Mouse (Mus musculus): Measurements from ENCODE around the gene Hacd3. TPM values are rescaled to one million over a fixed set of nuclear protein-coding genes. Genes with fewer than 3 reads are reported as not detected.
"Not testable (repeated sequence)": the region's sequence is repeated elsewhere in the genome, so short reads cannot be mapped to it uniquely, and the experiment has no call there.

Hacd3 gene
- polyA plus RNA-seq (2016; fragmentation: Nextera tagmentation; extraction: Ambion mirVana): 110 and 123 TPM in 2 replicates

DNA sequence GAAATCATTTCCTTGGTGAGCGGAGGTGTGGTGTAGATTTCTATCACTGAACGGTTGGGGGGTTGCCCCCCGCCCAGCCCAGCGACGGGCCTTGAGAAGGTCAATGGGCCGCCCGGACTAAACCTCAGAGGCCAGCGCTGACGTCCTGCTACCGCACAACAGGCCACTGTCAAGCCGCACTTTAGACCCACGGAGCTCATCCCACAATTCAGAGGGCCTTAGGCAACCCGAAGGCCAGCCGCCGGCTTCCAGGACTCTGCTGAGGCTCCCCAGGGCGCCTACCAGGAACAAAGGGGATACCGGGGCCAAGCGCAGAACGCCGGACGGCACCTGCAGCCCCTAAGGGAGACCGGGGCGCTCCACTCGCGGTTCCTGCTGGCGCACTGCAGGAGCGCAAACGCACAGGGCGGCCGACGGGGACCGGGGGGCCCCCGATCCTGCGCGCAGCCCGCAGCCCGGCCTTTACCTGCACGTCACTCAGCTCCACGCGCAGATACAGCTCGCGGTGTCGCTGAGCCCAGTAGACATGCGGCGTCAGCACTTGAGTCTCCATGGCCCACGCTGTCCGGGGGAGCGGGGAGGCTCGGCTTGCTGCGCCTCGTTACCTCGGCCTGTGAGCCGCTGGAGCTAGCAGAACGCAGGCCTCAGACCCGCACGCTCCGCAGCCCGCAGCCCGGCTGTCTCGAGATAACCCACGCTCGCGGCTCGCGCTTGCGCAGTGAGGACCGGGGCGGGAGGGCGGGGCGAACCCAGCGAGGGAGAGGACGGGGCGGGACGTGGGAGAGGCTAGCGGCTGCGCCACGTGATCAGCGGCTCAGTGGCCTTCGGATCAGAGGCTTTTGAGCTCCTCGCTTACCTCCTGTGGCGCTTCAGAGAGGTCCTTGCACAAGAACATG lies at the start of gene Hacd3:
TSS of gene Hacd3 (minus strand) at position 703 of the 896 bp plus-strand sequence.
- Histone ChIP-seq H3K4me3 (peak within 1 kb of the TSS; percentile 93), H3K9me3 (replicated peaks) (no peaks in the 10 kb centered on the region), H3K4me1 (peaks cover 64% of the 10 kb centered on the region), H3K27ac (replicated peaks) (peak within 1 kb of the TSS; percentile 95), H3K27me3 (ENCODE audit: low read depth, poor library complexity, severe bottlenecking) (peaks cover 14% of the 10 kb centered on the region), H3K36me3 (no peaks in the 10 kb centered on the region)
- DNase-seq (ENCODE audit: low spot score): peak; percentile 95
- under 1% methylated on average over 81 of the region's 81 CpGs for WGBS

DNA sequence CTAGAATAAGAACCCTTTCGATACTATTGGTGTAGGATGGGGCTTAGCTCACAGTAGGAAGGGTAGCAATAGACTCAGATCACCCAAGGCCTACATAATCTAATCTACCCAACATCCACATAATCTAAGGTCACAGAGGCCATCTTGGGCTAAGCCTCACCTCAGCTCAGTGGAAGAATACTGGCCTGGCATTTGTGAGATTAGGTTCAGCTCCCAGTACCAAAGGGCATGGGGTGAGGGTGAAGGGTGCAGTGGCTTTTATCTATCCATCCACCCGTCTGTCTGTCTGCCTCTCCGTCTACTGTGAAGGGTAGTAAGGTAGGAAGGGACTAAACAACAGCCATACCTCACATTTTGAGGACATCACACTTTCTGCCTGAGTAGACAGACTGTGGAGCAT lies 49.1 kb upstream of the Hacd3 start:
- no peaks in the 10 kb centered on the region for H3K9me3 ChIP-seq (replicated peaks)
- H3K27ac ChIP-seq (replicated peaks): no peak overlapping the region
- WGBS: 94% methylated on average over 3 of the region's 3 CpGs
- H3K4me1 ChIP-seq: no peaks in the 10 kb centered on the region
- DNase-seq (ENCODE audit: low spot score): no peak
- peaks cover 98% of the 10 kb centered on the region for H3K36me3 ChIP-seq
- H3K27me3 ChIP-seq (ENCODE audit: low read depth, poor library complexity, severe bottlenecking): no peaks in the 10 kb centered on the region
- no peak overlapping the region for H3K4me3 ChIP-seq

DNA sequence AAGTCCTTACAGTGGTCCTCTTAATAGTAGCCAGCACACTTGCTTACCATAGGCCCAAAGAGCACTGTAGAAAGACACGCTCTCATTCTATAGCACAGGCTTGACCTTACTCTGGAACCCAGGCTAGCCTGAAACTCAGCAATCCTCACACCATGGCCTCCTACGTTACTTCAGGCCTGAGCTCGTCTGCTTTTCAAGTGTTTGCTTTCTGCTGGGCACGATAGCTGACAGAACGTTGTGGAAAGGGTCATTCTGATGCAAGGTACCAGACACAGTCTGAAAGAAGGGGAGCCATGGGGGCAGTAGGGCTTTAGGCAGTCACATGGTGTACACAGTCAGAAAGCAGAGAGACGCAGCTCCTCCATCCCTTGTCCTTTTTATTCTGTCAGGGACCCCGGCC lies 42.8 kb upstream of the Hacd3 start:
- DNase-seq (ENCODE audit: low spot score): no peak
- no peak overlapping the region for H3K27ac ChIP-seq (replicated peaks)
- H3K36me3 ChIP-seq: peaks cover 96% of the 10 kb centered on the region
- H3K4me3 ChIP-seq: no peak overlapping the region
- no peaks in the 10 kb centered on the region for H3K27me3 ChIP-seq (ENCODE audit: low read depth, poor library complexity, severe bottlenecking)
- WGBS: 90% methylated on average over 7 of the region's 7 CpGs
- H3K4me1 ChIP-seq: no peaks in the 10 kb centered on the region
- no peaks in the 10 kb centered on the region for H3K9me3 ChIP-seq (replicated peaks)

- no peak for DNase-seq (ENCODE audit: low spot score)
- no peak overlapping the region for H3K27ac ChIP-seq (replicated peaks)
- no peaks in the 10 kb centered on the region for H3K9me3 ChIP-seq (replicated peaks)
- H3K36me3 ChIP-seq: peaks cover 100% of the 10 kb centered on the region
- H3K4me3 ChIP-seq: no peak overlapping the region
- no peaks in the 10 kb centered on the region for H3K27me3 ChIP-seq (ENCODE audit: low read depth, poor library complexity, severe bottlenecking)
- H3K4me1 ChIP-seq: no peaks in the 10 kb centered on the region
- 94% methylated on average over 3 of the region's 3 CpGs for WGBS
These were observed 29.5 kb upstream of the Hacd3 start for GRCm38 (mm10) chr9:65050981-65051380.

GRCm38 (mm10) chr9:65049422-65049821 lies 27.9 kb upstream of the Hacd3 start:
- no peak for DNase-seq (ENCODE audit: low spot score)
- peaks cover 100% of the 10 kb centered on the region for H3K36me3 ChIP-seq
- no peak overlapping the region for H3K4me3 ChIP-seq
- H3K27ac ChIP-seq (replicated peaks): no peak overlapping the region
- no peaks in the 10 kb centered on the region for H3K9me3 ChIP-seq (replicated peaks)
- 92% methylated on average over 5 of the region's 5 CpGs for WGBS
- H3K4me1 ChIP-seq: no peaks in the 10 kb centered on the region
- H3K27me3 ChIP-seq (ENCODE audit: low read depth, poor library complexity, severe bottlenecking): no peaks in the 10 kb centered on the region

- no peaks in the 10 kb centered on the region for H3K27me3 ChIP-seq (ENCODE audit: low read depth, poor library complexity, severe bottlenecking)
- no peak overlapping the region for H3K27ac ChIP-seq (replicated peaks)
- H3K9me3 ChIP-seq (replicated peaks): no peaks in the 10 kb centered on the region
- DNase-seq (ENCODE audit: low spot score): no peak
- 97% methylated on average over 1 of the region's 1 CpGs for WGBS
- no peaks in the 10 kb centered on the region for H3K4me1 ChIP-seq
- no peak overlapping the region for H3K4me3 ChIP-seq
- H3K36me3 ChIP-seq: peaks cover 100% of the 10 kb centered on the region
These were observed 25.5 kb upstream of the Hacd3 start for GRCm38 (mm10) chr9:65046993-65047392.

GRCm38 (mm10) chr9:65041430-65041829 lies 19.9 kb upstream of the Hacd3 start:
- Histone ChIP-seq H3K27ac (replicated peaks) (no peak overlapping the region), H3K36me3 (peaks cover 97% of the 10 kb centered on the region), H3K4me1 (no peaks in the 10 kb centered on the region), H3K4me3 (no peak overlapping the region), H3K27me3 (ENCODE audit: low read depth, poor library complexity, severe bottlenecking) (no peaks in the 10 kb centered on the region), H3K9me3 (replicated peaks) (no peaks in the 10 kb centered on the region)
- DNase-seq (ENCODE audit: low spot score): no peak
- WGBS: 96% methylated on average over 5 of the region's 5 CpGs

DNA sequence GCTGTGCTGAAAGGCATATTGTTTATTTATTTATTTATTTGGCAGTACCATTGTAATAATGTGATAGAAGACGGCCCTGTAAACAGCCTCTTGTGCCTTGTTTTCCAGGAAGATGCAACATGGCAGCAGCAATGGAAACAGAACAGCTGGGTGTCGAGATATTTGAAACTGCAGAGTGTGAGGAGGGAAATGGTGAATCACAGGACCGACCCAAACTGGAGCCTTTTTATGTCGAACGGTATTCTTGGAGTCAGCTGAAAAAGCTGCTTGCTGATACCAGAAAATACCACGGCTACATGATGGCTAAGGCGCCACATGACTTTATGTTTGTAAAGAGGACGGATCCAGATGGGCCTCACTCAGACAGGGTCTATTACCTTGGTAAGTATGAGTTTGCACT lies 15.4 kb upstream of the Hacd3 start:
- 91% methylated on average over 8 of the region's 8 CpGs for WGBS
- H3K4me1 ChIP-seq: peaks cover 17% of the 10 kb centered on the region
- H3K36me3 ChIP-seq: peaks cover 57% of the 10 kb centered on the region
- no peaks in the 10 kb centered on the region for H3K27me3 ChIP-seq (ENCODE audit: low read depth, poor library complexity, severe bottlenecking)
- DNase-seq (ENCODE audit: low spot score): no peak
- no peak overlapping the region for H3K27ac ChIP-seq (replicated peaks)
- H3K4me3 ChIP-seq: no peak overlapping the region
- no peaks in the 10 kb centered on the region for H3K9me3 ChIP-seq (replicated peaks)

- H3K27me3 ChIP-seq (ENCODE audit: low read depth, poor library complexity, severe bottlenecking): no peaks in the 10 kb centered on the region
- peaks cover 19% of the 10 kb centered on the region for H3K4me1 ChIP-seq
- H3K9me3 ChIP-seq (replicated peaks): no peaks in the 10 kb centered on the region
- H3K36me3 ChIP-seq: peaks cover 53% of the 10 kb centered on the region
- no peak for DNase-seq (ENCODE audit: low spot score)
- WGBS: 93% methylated on average over 1 of the region's 1 CpGs
- H3K27ac ChIP-seq (replicated peaks): no peak overlapping the region
- no peak overlapping the region for H3K4me3 ChIP-seq
These were observed 15.0 kb upstream of the Hacd3 start for GRCm38 (mm10) chr9:65036456-65036855.

DNA sequence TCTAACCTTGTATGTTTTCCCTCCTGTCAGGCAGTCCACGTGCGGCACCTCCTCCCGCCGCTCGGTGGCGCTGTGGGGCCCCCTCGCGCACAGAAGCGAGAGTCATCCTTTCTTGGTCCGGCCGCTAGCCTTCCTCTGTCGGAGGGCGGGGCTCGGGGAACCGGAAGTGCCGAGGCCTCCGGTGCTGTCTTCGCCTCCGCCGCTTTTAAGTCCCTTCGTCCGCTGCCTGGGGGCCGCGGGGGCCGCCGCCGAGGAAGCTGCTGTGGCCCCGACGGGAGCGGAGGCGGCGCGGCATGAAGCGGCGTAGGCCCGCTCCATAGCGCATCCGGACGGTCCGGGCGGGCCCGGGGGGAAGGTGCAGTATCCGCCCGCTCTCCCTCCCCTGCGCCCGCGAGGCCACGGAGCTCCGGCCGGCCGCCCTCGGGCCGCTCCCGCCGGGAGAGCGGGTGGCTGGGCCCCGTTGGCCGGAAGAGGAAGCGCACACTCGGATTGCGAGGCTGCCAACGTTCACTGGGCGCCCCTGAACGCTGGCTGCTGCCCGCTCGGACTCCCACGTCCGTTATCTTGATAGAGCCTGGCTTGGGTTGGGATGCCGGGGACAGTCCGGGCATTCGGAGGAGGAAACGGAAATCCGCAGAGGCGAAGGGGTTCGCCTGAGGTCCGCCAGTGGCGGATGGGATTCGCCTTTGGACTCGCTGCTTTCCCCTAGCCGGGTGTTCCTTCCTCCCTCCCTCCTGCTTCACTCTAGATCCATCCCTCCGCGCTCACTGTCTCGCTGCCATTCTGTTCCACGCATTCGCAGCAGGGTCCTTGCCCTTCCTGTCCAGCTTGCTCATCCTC lies 11.0 kb upstream of the Hacd3 start, which contains the start of gene Dpp8:
TSS of gene Dpp8 (plus strand) at position 146 of the 840 bp plus-strand sequence.
- Histone ChIP-seq H3K36me3 (peaks cover 16% of the 10 kb centered on the region), H3K27me3 (ENCODE audit: low read depth, poor library complexity, severe bottlenecking) (no peaks in the 10 kb centered on the region), H3K4me3 (peak within 1 kb of the TSS; percentile 99), H3K27ac (replicated peaks) (peak within 1 kb of the TSS; percentile 96), H3K4me1 (peaks cover 19% of the 10 kb centered on the region), H3K9me3 (replicated peaks) (no peaks in the 10 kb centered on the region)
- DNase-seq (ENCODE audit: low spot score): peak; percentile 94
- under 1% methylated on average over 85 of the region's 85 CpGs for WGBS

- Histone ChIP-seq H3K27ac (replicated peaks) (peak overlapping the region; percentile 96), H3K9me3 (replicated peaks) (no peaks in the 10 kb centered on the region), H3K4me3 (peak overlapping the region; percentile 99), H3K4me1 (peaks cover 19% of the 10 kb centered on the region), H3K36me3 (peaks cover 10% of the 10 kb centered on the region), H3K27me3 (ENCODE audit: low read depth, poor library complexity, severe bottlenecking) (no peaks in the 10 kb centered on the region)
- no peak for DNase-seq (ENCODE audit: low spot score)
- WGBS: 36% methylated on average over 4 of the region's 4 CpGs
These were observed 10.4 kb upstream of the Hacd3 start for GRCm38 (mm10) chr9:65031894-65032268.

- H3K36me3 ChIP-seq; H3K27me3 ChIP-seq (ENCODE audit: low read depth, poor library complexity, severe bottlenecking); H3K27ac ChIP-seq (replicated peaks); H3K4me3 ChIP-seq; H3K9me3 ChIP-seq (replicated peaks); DNase-seq (ENCODE audit: low spot score): not testable (repeated sequence)
- H3K4me1 ChIP-seq: peaks cover 19% of the 10 kb centered on the region
- WGBS: 72% methylated on average over 5 of the region's 5 CpGs
These were observed 9.9 kb upstream of the Hacd3 start for GRCm38 (mm10) chr9:65031355-65031754.

DNA sequence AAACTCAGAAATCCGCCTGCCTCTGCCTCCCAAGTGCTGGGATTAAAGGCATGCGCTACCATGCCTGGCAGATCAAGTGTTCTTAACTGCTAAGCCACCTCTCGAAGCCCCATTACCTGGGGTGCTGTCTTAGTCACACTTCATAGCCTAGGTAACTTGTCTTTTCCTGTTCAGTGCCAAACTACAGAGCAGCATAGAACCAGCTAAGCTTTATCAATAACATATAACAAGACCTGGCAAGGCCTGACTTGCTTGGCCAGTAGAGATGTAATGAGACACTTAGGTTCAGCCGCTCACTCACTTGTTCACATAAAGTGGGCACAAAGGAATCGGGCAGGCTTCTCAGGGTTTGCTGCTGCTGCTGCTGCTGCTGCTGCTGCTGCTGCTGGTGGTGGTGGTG lies 6.8 kb upstream of the Hacd3 start:
- WGBS: 90% methylated on average over 5 of the region's 5 CpGs
- no peaks in the 10 kb centered on the region for H3K9me3 ChIP-seq (replicated peaks)
- H3K36me3 ChIP-seq: no peaks in the 10 kb centered on the region
- peaks cover 5% of the 10 kb centered on the region for H3K27me3 ChIP-seq (ENCODE audit: low read depth, poor library complexity, severe bottlenecking)
- H3K27ac ChIP-seq (replicated peaks): no peak overlapping the region
- no peak for DNase-seq (ENCODE audit: low spot score)
- no peak overlapping the region for H3K4me3 ChIP-seq
- H3K4me1 ChIP-seq: peaks cover 10% of the 10 kb centered on the region

Data from midbrain, embryonic 10.5 days (tissue).